Mouse (Mus musculus): ENCODE data around the gene Ccser1. TPM values are rescaled to one million over a fixed set of nuclear protein-coding genes. Genes with fewer than 3 reads are reported as not detected.

Gene Ccser1
- total and polyA plus RNA-seq, 3 experiments: 0.45 to 1.7 (median 0.94) TPM

DNA sequence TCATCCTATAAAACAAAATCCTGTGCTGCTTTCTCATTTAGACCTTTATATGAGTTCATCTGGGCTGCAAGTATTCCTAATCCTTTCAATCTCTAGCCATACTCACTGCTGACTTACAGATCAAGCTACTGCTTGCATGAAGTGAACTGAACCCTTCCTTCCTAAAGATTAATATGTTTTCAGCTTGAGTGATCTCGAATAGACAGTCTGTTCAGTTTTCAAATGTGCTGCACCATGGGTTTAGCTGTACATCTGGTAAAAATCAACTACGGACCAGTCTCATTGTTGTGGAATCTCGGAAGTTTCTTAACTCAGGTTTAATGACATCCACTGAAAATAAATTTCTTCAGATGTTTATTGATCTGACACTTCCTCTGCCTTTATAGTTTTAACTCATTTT lies 620.8 kb downstream of the Ccser1 start:
- no peaks in the 10 kb centered on the region for H3K4me1 ChIP-seq (ENCODE audit: control insufficient read depth, insufficient read depth, low read length)
- TF ChIP-seq EP300 (IDR thresholded peaks at IDR 0.05; ENCODE audit: insufficient read depth, low read depth, low read length): no peak
- TF ChIP-seq CTCF (IDR thresholded peaks at IDR 0.05): no peak
- no peak for TF ChIP-seq POLR2A (IDR thresholded peaks at IDR 0.05; ENCODE audit: insufficient read depth, low read depth, low read length)

DNA sequence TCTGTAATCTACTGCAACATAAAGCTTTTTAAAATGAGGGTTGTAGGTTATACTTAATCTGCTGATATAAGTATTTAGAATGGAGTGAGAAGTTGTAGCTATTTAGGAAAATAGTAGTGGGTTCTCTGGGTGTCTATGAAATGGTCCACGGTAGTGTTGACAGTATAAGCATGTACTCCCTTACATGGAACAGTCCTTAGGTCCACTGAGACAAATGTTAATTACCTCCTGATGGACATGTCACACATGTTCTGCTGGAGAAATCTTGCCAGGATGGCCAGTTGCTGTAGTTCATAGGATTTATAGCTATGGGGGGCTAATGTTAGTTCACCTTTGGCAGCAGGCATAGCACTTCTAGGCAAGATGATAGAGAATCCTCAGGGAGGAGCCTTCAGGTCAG lies 625.4 kb downstream of the Ccser1 start:
- Histone ChIP-seq H3K4me1 (ENCODE audit: control insufficient read depth, insufficient read depth, low read length) (no peaks in the 10 kb centered on the region), H3K4me3 (no peak overlapping the region), H3K27ac (no peak overlapping the region), H3K9ac (ENCODE audit: low read depth, low read length) (no peak overlapping the region), H3K27me3 (ENCODE audit: control insufficient read depth, insufficient read depth, low read length) (no peaks in the 10 kb centered on the region), H3K36me3 (ENCODE audit: control insufficient read depth, insufficient read depth, low read length) (no peaks in the 10 kb centered on the region), H3K79me2 (replicated peaks; ENCODE audit: control insufficient read depth, insufficient read depth, low read length) (no peaks in the 10 kb centered on the region)
- TF ChIP-seq CTCF (IDR thresholded peaks at IDR 0.05): no peak
- TF ChIP-seq EP300 (IDR thresholded peaks at IDR 0.05; ENCODE audit: insufficient read depth, low read depth, low read length): no peak
- no peak for TF ChIP-seq POLR2A (IDR thresholded peaks at IDR 0.05; ENCODE audit: insufficient read depth, low read depth, low read length)
- no peak for DNase-seq
- WGBS: 67% methylated on average over 1 of the region's 1 CpGs
- intact Hi-C loops (cut with DNase I): no loop called here

More for the DNA sequence above, 620.8 kb downstream of the Ccser1 start:
- no peak overlapping the region for H3K9ac ChIP-seq (ENCODE audit: low read depth, low read length)
- no peaks in the 10 kb centered on the region for H3K27me3 ChIP-seq (ENCODE audit: control insufficient read depth, insufficient read depth, low read length)
- intact Hi-C loops (cut with DNase I): no loop called here
- H3K79me2 ChIP-seq (replicated peaks; ENCODE audit: control insufficient read depth, insufficient read depth, low read length): no peaks in the 10 kb centered on the region
- 74% methylated on average over 3 of the region's 3 CpGs for WGBS
- DNase-seq: no peak
- H3K27ac ChIP-seq: no peak overlapping the region
- no peak overlapping the region for H3K4me3 ChIP-seq
- H3K36me3 ChIP-seq (ENCODE audit: control insufficient read depth, insufficient read depth, low read length): no peaks in the 10 kb centered on the region

- H3K27me3 ChIP-seq (ENCODE audit: control insufficient read depth, insufficient read depth, low read length): no peaks in the 10 kb centered on the region
- no peaks in the 10 kb centered on the region for H3K4me1 ChIP-seq (ENCODE audit: control insufficient read depth, insufficient read depth, low read length)
- no peak overlapping the region for H3K27ac ChIP-seq
- no peak for DNase-seq
- intact Hi-C loops (cut with DNase I): no loop called here
- no peaks in the 10 kb centered on the region for H3K79me2 ChIP-seq (replicated peaks; ENCODE audit: control insufficient read depth, insufficient read depth, low read length)
- H3K9ac ChIP-seq (ENCODE audit: low read depth, low read length): no peak overlapping the region
- 74% methylated on average over 1 of the region's 1 CpGs for WGBS
- no peak for TF ChIP-seq CTCF (IDR thresholded peaks at IDR 0.05)
- no peak for TF ChIP-seq EP300 (IDR thresholded peaks at IDR 0.05; ENCODE audit: insufficient read depth, low read depth, low read length)
- no peak for TF ChIP-seq POLR2A (IDR thresholded peaks at IDR 0.05; ENCODE audit: insufficient read depth, low read depth, low read length)
- no peak overlapping the region for H3K4me3 ChIP-seq
- H3K36me3 ChIP-seq (ENCODE audit: control insufficient read depth, insufficient read depth, low read length): no peaks in the 10 kb centered on the region
Measured at GRCm38 (mm10) chr6:61817716-61818115, 637.6 kb downstream of the Ccser1 start.

- no peaks in the 10 kb centered on the region for H3K4me1 ChIP-seq (ENCODE audit: control insufficient read depth, insufficient read depth, low read length)
- TF ChIP-seq CTCF (IDR thresholded peaks at IDR 0.05): no peak
- TF ChIP-seq POLR2A (IDR thresholded peaks at IDR 0.05; ENCODE audit: insufficient read depth, low read depth, low read length): no peak
- no peak for TF ChIP-seq EP300 (IDR thresholded peaks at IDR 0.05; ENCODE audit: insufficient read depth, low read depth, low read length)
- 77% methylated on average over 1 of the region's 1 CpGs for WGBS
- H3K4me3 ChIP-seq: no peak overlapping the region
- no peak for DNase-seq
- intact Hi-C loops (cut with DNase I): no loop called here
- H3K9ac ChIP-seq (ENCODE audit: low read depth, low read length): no peak overlapping the region
- no peaks in the 10 kb centered on the region for H3K79me2 ChIP-seq (replicated peaks; ENCODE audit: control insufficient read depth, insufficient read depth, low read length)
- H3K36me3 ChIP-seq (ENCODE audit: control insufficient read depth, insufficient read depth, low read length): no peaks in the 10 kb centered on the region
- H3K27ac ChIP-seq: no peak overlapping the region
- H3K27me3 ChIP-seq (ENCODE audit: control insufficient read depth, insufficient read depth, low read length): no peaks in the 10 kb centered on the region
Measured at GRCm38 (mm10) chr6:61876302-61876701, 696.2 kb downstream of the Ccser1 start.

DNA sequence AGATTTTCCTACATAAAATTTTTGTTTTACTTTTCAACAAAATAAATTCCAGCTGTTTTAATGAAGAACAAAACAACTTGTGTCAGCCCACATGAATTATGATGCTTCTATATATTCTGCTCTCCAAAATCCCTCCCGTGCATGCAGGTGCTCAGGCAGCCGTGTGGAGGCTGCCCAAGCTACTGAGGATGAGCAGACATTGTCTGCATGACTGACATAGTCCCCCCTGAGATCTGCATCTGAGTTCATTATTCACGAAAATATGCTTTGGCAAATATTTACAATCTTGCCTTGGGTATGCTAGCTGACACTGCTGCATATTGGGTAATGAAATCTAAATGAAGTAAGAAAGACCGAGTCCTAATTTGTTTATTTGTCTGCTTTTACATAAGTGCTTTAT lies 718.1 kb downstream of the Ccser1 start:
- H3K9ac ChIP-seq (ENCODE audit: low read depth, low read length): no peak overlapping the region
- intact Hi-C loops (cut with DNase I): no loop called here
- no peak overlapping the region for H3K4me3 ChIP-seq
- no peak overlapping the region for H3K27ac ChIP-seq
- H3K27me3 ChIP-seq (ENCODE audit: control insufficient read depth, insufficient read depth, low read length): no peaks in the 10 kb centered on the region
- WGBS: 72% methylated on average over 4 of the region's 4 CpGs
- H3K79me2 ChIP-seq (replicated peaks; ENCODE audit: control insufficient read depth, insufficient read depth, low read length): no peaks in the 10 kb centered on the region
- no peak for DNase-seq
- H3K36me3 ChIP-seq (ENCODE audit: control insufficient read depth, insufficient read depth, low read length): no peaks in the 10 kb centered on the region
- H3K4me1 ChIP-seq (ENCODE audit: control insufficient read depth, insufficient read depth, low read length): no peaks in the 10 kb centered on the region
- no peak for TF ChIP-seq EP300 (IDR thresholded peaks at IDR 0.05; ENCODE audit: insufficient read depth, low read depth, low read length)
- TF ChIP-seq POLR2A (IDR thresholded peaks at IDR 0.05; ENCODE audit: insufficient read depth, low read depth, low read length): no peak
- no peak for TF ChIP-seq CTCF (IDR thresholded peaks at IDR 0.05)

DNA sequence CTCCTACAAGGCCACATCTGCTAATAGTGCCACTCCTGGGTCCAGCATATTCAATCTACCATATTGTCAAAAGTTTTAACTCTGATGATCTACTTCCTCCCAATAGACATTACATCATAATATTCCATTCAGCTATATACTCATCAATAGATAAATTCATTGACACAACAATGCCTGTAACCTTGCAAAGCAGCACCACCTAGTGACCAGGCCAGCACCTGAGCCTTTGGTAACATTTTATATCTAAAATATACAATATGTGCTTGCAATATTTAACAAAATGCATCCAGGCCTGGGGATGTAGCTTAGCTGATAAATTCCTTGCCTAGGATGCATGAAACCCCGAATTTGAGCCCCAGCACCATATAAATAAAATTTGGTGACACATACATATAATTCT lies 722.6 kb downstream of the Ccser1 start:
- WGBS: 6% methylated on average over 1 of the region's 1 CpGs
- TF ChIP-seq EP300 (IDR thresholded peaks at IDR 0.05; ENCODE audit: insufficient read depth, low read depth, low read length) (no peak), CTCF (IDR thresholded peaks at IDR 0.05) (peak; percentile 54)
- intact Hi-C loops (cut with DNase I): no loop called here
- no peak overlapping the region for H3K27ac ChIP-seq
- no peaks in the 10 kb centered on the region for H3K79me2 ChIP-seq (replicated peaks; ENCODE audit: control insufficient read depth, insufficient read depth, low read length)
- no peaks in the 10 kb centered on the region for H3K27me3 ChIP-seq (ENCODE audit: control insufficient read depth, insufficient read depth, low read length)
- no peaks in the 10 kb centered on the region for H3K36me3 ChIP-seq (ENCODE audit: control insufficient read depth, insufficient read depth, low read length)
- H3K4me3 ChIP-seq: no peak overlapping the region
- H3K9ac ChIP-seq (ENCODE audit: low read depth, low read length): no peak overlapping the region
- H3K4me1 ChIP-seq (ENCODE audit: control insufficient read depth, insufficient read depth, low read length): no peaks in the 10 kb centered on the region
- no peak for DNase-seq

Data from heart, adult 2 months (tissue).